Mouse (Mus musculus) left cerebral cortex, postnatal 4 days (tissue): Measurements from ENCODE around the gene Wif1. TPM values are rescaled to one million over a fixed set of nuclear protein-coding genes. Genes with fewer than 3 reads are reported as not detected.

Source experiments
- DNase-seq: peaks from one replicate; pipeline ENCODE4 v3.0.0-alpha.2; 2022
- intact Hi-C: fragments of 180-260 bp; cut with DNase I; formaldehyde crosslinking; loops from one replicate; pipeline ENCODE4 v1.15.1; 2025
- total RNA-seq, 2 experiments: library from RNA; stranded (reverse); gene quantifications; 2 replicates each; pipeline ENCODE4 v1.2.3; 2021

Wif1 gene
- total RNA-seq, result 1 to 10 TPM; 1.8 to 2.1 TPM

GRCm38 (mm10) chr10:121033826-121034568 is at the start of gene Wif1:
Gene Wif1, plus strand, starts transcription at chr10:121033960.
- DNase-seq, result peak; percentile 77
- intact Hi-C loops, result loop anchor here (5.0 to 10.0 kb wide), 2 partner anchors 99 to 223 kb away; no protein-coding TSS in a partner anchor

DNA sequence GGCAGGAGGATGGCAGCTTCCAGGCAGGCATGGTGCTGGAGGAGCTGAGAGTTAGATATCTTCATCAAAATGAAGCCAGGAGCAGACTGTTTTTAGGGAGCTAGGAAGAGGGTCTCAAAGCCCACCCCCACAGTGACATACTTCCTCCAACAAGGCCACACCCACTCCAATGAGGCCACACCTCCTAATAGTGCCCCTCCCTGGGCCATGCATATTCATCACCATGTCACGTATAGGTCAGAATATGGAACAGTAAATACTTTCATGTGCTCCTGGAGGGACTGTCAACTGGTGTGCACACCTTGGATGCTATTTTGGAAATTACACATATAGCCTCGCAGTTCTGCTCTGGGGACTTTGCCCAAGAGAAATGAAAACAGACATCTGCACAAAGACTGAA is 31.6 kb upstream of the Wif1 start:
- no peak for DNase-seq
- intact Hi-C loops, result no loop called here

- no peak for DNase-seq
- intact Hi-C loops, result no loop called here
Measured at GRCm38 (mm10) chr10:121011496-121011895, 22.3 kb upstream of the Wif1 start.

GRCm38 (mm10) chr10:121016291-121016690 is 17.5 kb upstream of the Wif1 start:
- intact Hi-C loops, result no loop called here
- DNase-seq, result no peak

- intact Hi-C loops, result no loop called here
- no peak for DNase-seq
Measured at GRCm38 (mm10) chr10:121016711-121017503, 16.9 kb upstream of the Wif1 start.

DNA sequence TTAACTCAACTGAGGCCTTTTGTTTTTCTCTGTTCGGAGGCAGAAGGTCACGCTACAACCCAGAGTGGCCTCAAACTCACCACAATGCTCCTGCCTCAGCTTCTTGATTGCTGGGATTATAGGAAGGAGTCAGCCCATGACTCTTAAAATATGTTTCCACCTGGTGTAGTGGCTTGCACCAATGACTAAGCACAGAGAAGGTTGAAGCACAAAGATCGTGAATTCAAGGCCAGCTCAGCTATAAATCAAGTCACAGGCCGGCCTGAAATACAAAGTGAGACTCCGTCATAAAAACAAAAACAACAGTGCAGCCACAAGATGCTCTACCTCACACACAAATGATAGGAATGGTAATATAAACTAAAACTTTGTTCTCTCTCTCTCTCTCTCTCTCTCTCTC is 10.8 kb upstream of the Wif1 start:
- intact Hi-C loops, result no loop called here
- no peak for DNase-seq

DNA sequence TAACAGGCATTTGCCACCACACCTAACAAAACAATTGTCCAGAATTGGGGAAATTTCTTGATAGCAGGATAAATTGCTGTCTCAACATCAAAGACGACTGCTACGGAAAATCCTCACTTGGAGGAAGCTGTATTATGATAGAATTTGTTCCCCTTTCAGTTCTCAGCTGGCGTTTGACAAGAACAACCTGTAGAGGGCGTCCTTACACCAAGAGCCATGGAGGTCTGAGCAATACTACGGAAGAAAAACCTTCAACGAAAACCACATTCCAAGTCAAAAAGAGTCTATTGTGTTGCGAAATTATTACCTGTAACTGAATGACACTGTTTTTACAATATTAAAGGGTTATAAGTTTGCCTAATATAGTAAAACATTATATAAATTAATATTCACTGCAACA is 2.0 kb upstream of the Wif1 start:
- intact Hi-C loops, result loop anchor here (5.0 to 10.0 kb wide), 2 partner anchors 97 to 225 kb away; no protein-coding TSS in a partner anchor
- peak; percentile 53 for DNase-seq

- DNase-seq, result peak; percentile 80
- intact Hi-C loops, result loop anchor here (5.0 to 10.0 kb wide), 2 partner anchors 98 to 224 kb away; no protein-coding TSS in a partner anchor
Measured at GRCm38 (mm10) chr10:121033128-121033791, 500 bp upstream of the Wif1 start.

- intact Hi-C loops, result loop anchor here (5.0 to 10.0 kb wide), 2 partner anchors 100 to 223 kb away; no protein-coding TSS in a partner anchor
- DNase-seq, result no peak
Measured at GRCm38 (mm10) chr10:121034569-121034947, 798 bp downstream of the Wif1 start.

DNA sequence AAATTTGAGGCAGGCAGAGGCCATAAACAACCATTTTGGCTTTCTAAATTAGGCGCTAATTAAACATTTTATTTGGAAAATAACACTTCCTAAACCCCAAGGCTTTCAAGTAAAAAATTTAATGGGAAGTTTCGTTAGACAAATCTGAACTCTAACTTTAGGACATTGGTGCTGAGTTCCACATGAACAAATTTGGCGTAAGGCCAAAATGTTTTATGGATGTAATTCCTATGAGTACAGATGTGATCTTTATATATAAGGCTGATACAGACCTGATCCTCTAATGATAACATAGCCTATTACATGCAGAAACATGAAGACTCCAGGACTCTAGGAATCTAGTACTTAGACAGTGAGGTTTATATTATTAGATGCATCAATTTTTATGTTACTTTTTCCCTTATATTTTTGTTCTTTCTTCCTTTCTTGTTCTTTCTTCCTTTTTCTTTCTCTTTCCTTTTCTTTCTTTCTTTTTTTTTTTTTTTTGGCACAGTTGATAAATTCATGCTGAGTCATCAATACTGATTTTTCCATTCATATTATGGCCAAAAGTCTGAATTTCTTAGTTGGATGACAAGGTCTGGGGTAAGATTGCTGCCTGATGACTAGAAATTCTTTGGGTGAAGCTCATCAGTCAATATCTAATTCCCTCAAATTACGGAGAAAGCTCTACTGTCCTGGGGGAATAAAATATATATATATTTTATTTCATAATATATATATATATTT is 5.0 kb downstream of the Wif1 start:
- intact Hi-C loops, result loop anchor here (10.0 kb wide), 1 partner anchor 104 kb away; no protein-coding TSS in a partner anchor
- DNase-seq, result no peak

DNA sequence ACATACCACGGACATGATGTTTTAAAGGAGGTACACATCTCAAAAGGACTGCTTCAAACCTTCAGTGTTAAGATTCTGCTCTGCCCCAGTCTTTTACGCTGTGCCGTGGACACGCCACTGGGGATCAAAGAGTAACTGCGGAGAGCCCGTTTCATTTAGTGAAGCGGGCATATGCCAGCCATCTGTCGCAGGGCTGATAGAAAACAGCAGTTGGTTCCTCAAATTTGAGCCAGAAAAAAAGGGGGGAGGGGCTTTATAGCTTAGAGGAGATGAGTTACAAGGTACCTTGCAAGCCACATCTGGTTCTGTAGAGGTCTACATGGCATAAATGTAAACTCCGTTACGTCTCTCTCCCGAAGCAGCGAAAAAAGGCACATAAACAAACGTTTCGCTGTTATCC is 7.2 kb downstream of the Wif1 start:
- intact Hi-C loops, result no loop called here
- peak; percentile 68 for DNase-seq

DNA sequence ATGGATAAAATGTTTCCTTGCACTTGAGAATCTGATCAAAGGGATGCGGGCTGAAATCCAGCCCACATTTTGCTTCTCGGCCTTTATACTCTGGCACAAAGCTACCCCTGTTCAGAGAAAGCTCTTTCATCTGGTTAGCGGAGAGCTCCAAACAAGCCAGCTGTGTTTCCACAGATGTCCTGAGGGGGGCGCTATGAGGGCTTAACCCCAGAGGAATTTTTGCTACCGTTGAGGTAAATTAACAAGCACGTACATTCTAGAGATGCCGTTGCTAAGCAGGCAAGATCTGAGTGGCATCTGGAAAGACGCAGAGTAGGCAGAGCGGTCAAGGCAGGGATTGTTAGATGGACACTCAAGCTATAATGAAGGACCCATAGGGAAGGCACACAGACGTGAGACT is 13.7 kb downstream of the Wif1 start:
- intact Hi-C loops, result no loop called here
- no peak for DNase-seq

DNA sequence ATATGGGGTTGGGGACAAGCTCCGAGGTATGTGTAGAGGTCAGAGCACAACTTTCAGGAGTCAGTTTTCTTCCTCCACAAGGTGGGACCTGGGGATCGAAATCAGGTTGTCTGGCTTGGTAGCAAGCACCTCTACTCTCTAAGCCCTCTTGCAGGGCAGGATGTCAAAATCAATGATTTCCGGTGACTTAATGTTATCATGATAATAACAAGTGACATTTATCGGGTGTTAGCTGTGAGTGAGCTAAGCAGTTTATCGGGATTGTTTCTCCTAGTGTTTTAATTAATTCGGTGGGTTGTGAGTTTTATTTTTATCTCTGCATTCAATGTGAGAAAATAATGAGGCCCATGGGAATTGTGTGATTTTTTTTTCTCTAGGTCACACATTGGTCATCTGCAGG is 18.3 kb downstream of the Wif1 start:
- no peak for DNase-seq
- intact Hi-C loops, result no loop called here

DNA sequence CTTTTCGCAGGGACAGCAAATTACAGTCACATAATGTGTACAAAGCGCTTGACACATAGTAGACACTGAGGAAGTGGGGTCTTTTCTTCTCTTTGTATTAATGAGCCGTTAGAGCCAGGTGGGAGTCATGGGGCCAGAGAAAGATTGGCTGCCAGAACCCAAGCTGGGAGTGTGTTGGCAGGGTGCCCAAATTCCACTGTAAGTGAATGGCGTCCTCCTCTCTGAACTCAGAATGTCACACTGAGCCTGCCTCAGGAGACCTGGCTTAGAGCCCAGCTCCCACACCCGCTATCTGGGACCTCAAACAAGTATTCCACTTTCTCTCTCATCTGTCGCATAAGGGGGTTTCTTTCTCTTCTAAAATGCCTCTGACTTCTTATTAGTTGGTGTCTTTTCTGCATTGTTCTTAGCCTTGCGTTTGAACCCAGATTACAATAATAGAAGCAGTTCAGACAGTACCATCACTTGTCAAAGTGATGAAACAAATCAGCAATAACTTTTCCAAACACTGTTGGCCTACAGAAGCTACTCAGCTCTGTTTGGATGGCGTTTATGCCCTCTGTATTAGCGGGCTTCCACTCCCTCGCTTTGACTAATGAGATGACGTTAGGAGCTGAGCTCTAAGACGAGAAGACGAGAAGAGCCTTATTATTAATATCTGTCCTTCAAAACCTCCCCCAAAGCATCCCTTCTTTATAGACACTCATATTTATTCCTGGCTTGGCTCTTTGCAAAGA is 21.9 kb downstream of the Wif1 start:
- intact Hi-C loops, result no loop called here

DNA sequence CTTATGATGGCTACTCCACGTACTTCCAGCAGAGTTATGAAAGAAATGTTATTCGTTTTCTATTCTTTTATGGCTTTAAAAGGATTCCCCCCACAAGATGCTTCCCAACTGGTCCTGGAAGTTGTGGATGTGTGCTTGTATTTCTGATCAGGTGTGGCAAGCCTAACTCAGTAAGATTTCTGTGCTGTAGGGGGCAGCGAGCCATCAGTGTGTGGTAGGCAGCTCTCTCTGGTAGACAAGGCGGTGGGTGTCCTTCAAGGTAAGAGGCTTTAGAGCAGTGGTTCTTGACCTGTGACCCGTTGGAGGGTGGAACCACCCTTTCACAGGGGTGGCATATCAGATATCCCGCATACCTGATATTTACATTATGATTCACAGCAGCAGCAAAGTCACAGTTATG is 23.1 kb downstream of the Wif1 start:
- DNase-seq, result no peak
- intact Hi-C loops, result no loop called here

More for the DNA sequence above, 21.9 kb downstream of the Wif1 start:
- peak; percentile 94 for DNase-seq

GRCm38 (mm10) chr10:121059043-121060003 is 25.6 kb downstream of the Wif1 start:
- intact Hi-C loops, result no loop called here
- peak; percentile 18 for DNase-seq

- intact Hi-C loops, result no loop called here
- DNase-seq, result no peak
Measured at GRCm38 (mm10) chr10:121061336-121061835, 27.6 kb downstream of the Wif1 start.

DNA sequence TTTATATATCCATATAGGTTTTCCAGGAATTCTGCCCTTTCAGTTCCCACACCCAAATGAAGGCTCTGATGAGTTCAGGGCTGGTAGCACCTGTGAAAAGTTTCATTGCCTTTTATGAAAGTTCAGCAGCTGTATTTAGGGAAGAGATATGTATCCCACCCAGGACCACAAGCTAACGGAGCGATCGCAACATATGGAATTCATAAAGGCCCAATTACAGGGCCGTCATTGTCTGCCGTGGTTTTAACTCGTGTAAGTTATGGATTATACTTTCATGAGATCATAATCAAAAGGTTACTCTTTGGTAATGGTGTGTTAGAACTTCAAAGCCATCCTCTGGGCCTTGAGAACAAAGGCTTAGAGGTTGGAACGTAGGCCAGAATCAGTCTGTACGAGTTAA is 28.9 kb downstream of the Wif1 start:
- no peak for DNase-seq
- intact Hi-C loops, result no loop called here
